Mouse (Mus musculus) activated CD4-positive, CD25-positive, alpha-beta regulatory T cell (primary cell): Measurements from ENCODE around the gene Tac2. TPM values are rescaled to one million over a fixed set of nuclear protein-coding genes. Genes with fewer than 3 reads are reported as not detected.

Source experiments
- polyA plus RNA-seq, 2 experiments: library from polyadenylated mRNA; unstranded; fragments of 100-300 nt; shearing (Covaris generic); gene quantifications; one replicate each; pipeline ENCODE4 v1.2.1; 2017

Tac2 gene
- polyA plus RNA-seq: not detected

DNA sequence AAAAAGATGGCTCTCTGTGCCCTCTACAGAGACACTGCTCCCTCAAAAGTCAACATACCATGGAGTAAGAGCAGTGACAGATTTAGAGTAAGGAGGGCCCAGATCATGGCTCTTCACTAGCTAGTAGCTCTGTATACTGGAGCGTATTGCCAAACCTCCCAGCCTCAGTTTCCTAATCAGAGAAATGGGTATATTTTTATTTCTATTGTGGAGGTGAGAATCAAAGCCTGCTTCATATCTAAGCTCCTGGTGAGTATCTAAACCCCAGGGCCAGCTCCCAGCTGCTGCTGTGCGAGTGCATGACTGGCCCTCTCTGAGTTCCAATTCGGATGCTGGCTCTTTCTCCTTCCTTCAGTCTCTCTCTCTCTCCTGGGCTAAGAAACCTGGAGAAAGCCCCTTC, at the start of gene Tac2:
Tac2 (plus strand) TSS at position 301 of the 400 bp plus-strand sequence.

DNA sequence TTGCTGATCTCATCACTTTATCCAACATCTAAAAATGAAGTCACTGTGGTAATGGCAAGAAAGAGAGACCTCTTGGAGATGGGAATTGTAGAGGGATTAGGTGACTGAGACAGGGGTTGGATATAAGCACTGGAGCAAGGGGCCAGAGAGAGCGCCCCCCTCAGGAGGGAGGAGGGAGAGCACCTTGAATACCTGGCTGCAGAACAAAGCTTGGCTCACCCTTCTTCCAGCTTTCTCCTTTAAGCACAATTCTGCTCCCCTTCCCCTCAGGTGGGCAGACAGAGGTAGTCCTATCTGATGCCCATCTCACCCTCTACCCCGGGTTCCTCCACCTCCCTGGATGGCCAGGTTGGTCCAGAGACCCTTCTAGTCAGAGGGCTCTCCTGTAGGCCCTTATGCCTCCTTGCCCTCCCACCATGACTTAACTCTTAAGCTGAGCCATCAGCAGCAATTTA, 19.5 kb upstream of the Tac2 start, which contains the start of gene Myo1a:
Myo1a (plus strand) TSS at position 405 of the 455 bp plus-strand sequence.

DNA sequence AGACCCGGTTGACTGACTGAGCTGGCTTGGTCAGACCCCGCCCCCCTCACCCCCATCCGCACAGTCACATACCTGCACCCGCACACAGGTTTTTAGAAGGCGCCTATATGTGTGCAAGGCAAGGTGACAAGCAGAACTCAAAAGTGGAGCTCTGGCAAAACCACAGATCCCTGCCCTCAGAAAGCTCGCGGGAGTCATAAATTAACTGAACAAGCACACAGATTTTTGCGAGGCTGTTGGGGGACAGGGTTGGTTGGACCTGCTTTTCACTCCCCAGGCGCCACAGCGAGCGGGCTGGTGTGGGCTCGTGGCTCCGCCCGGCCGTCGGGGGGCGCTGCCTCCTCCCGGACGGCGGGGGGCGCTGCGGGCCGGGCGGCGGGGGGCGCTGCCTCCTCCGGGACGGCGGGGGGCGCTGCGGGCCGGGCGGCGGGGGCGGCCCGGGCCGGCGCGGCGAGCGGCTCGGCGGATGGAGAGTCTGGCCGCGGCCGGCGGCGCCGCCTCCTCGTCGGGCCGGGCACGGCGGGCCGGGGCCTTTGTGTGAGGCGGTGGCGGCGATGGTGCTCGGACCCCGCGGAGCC, 14.9 kb downstream of the Tac2 start, which contains the start of gene Zbtb39:
Zbtb39 (plus strand) TSS at position 456 of the 578 bp plus-strand sequence.

DNA sequence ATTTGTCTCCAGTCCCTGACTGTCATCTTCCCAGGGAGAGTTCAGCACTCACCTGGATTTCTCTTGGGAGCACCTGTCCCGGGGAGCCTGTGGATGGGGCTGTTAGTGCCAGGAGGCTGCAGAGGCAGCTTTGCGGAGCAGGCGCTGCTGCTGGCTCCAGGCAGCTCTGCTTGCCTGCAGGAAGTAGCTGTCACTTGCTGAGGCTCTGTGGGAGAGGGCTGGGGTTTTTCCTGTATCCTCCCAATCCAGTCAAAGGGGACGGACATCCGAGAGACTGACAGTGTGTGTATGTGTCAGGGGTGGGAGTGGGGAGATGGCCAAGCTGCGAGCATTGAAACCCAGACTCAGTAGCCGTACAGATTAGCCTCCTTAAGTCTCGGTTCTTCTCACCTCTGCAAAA, 27.3 kb downstream of the Tac2 start, which contains the start of gene Gpr182:
Gpr182 (minus strand) TSS at position 185 of the 400 bp plus-strand sequence.

DNA sequence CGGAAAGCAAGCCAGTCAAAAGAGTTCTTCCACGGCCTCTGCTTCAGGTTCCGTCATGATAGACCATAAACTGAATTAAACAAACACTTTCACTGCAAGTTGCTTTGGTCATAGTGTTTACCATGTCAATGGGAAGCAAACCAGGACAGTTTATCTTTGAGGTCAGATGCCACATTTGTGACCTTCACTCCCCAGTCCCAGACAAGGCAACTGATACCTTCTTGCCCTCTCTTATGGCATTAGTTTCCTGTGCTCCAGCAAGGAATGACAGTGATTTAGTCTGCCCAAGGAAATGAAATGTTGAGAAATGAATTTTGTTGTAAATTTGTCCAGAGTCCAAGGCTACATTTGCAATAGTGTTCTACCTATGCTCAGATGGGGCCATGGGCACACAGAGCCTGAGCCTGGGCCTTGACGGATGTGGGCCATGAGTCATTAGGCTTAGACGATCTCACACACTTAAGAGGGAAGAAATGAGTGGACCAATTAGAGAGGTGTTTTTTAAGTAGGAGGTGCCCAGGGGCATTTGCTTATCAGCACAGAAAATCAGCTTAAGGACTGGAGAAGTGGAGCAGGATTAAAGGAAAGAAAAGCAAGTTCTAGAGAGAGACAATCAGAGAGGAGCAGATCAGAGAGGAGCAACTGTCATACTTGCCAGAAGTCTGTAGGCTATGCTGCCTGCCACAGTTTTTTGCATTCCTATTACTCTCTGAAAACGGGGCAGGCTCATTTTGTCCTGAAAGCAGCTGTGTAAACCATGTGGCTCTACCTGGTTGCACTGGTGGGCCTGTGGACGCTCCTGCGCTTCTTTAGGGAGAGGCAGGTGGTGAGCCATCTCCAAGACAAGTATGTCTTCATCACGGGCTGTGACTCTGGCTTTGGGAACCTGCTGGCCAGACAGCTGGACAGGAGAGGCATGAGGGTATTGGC, 35.2 kb downstream of the Tac2 start, which contains the start of the genes Rdh1 and Rdh16f1:
Rdh1 (plus strand) TSS at position 541 of the 930 bp plus-strand sequence.
Rdh16f1 (plus strand) TSS at position 607 of the 930 bp plus-strand sequence.

DNA sequence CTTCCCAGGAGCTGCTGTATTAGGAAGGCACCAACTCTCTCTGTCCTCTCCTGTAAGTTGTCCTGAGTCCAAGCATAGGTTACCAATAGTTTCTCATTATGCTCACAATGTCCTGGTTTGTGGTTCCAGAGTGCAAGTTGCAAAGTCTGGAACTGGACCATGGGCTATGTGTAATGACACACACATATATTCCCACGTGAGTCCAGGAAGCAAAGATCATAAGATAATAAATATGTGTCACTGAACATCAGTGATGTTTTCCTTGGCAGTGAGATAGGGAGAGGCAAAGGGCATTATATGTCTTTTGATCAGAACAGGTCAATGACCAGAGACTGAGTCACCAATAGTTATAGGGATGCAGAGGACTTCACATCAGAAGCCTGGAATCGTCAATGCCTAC, 51.7 kb downstream of the Tac2 start, which contains the start of gene Rdh9:
Rdh9 (plus strand) TSS at position 376 of the 400 bp plus-strand sequence.

Other genes with a start within 250 kb of the Tac2 start
- gene Stac3, start 222.8 kb upstream of the Tac2 start, polyA plus RNA-seq: under 1 TPM in 1 of 2 experiments, not detected in 1; 0.11 TPM
- under 1 TPM in 1 of 2 experiments, not detected in 1; 0.41 TPM for gene Ndufa4l2, start 209.5 kb upstream of the Tac2 start, polyA plus RNA-seq
- 10 to 100 TPM; 62.8 to 70.2 TPM for gene Shmt2, start 202.0 kb upstream of the Tac2 start, polyA plus RNA-seq
- gene Nxph4, start 189.9 kb upstream of the Tac2 start, polyA plus RNA-seq: not detected
- 1 to 10 TPM in 1 of 2 experiments, under 1 TPM in 1; 0.76 to 2.4 TPM for gene Lrp1, start 103.3 kb upstream of the Tac2 start, polyA plus RNA-seq
- 100 to 1,000 TPM; 127 to 180 TPM for gene Stat6, start 81.5 kb upstream of the Tac2 start, polyA plus RNA-seq
- gene Nemp1, start 57.6 kb upstream of the Tac2 start, polyA plus RNA-seq: 1 to 10 TPM; 5.5 to 6.7 TPM
- gene Nab2, start 55.9 kb upstream of the Tac2 start, polyA plus RNA-seq: 10 to 100 TPM; 31.4 to 62.9 TPM
- not detected for gene Myo1a, start 19.3 kb upstream of the Tac2 start, polyA plus RNA-seq
- under 1 TPM; 0.17 to 0.36 TPM for gene Zbtb39, start 15.1 kb downstream of the Tac2 start, polyA plus RNA-seq
- under 1 TPM in 1 of 2 experiments, not detected in 1; 0.34 TPM for gene Gpr182, start 27.3 kb downstream of the Tac2 start, polyA plus RNA-seq
- under 1 TPM; 0.11 to 0.21 TPM for gene Rdh1, start 35.2 kb downstream of the Tac2 start, polyA plus RNA-seq
- gene Rdh16f1, start 35.3 kb downstream of the Tac2 start, polyA plus RNA-seq: 1 to 10 TPM in 1 of 2 experiments, not detected in 1; 1.4 TPM
- under 1 TPM in 1 of 2 experiments, not detected in 1; 0.52 TPM for gene Rdh9, start 51.9 kb downstream of the Tac2 start, polyA plus RNA-seq
- under 1 TPM in 1 of 2 experiments, not detected in 1; 0.32 TPM for gene Rdh16, start 76.7 kb downstream of the Tac2 start, polyA plus RNA-seq
- gene Rdh19, start 125.5 kb downstream of the Tac2 start, polyA plus RNA-seq: not detected
- gene Rdh16f2, start 142.0 kb downstream of the Tac2 start, polyA plus RNA-seq: not detected
- under 1 TPM in 1 of 2 experiments, not detected in 1; 0.29 TPM for gene Rdh7, start 164.3 kb downstream of the Tac2 start, polyA plus RNA-seq
- not detected for gene Sdr9c7, start 174.0 kb downstream of the Tac2 start, polyA plus RNA-seq